Mouse (Mus musculus): ENCODE measurements around the gene Wtap.
"Not testable (repeated sequence)": the region's sequence is repeated elsewhere in the genome, so short reads cannot be mapped to it uniquely, and the experiment has no call there.

The Wtap gene

DNA sequence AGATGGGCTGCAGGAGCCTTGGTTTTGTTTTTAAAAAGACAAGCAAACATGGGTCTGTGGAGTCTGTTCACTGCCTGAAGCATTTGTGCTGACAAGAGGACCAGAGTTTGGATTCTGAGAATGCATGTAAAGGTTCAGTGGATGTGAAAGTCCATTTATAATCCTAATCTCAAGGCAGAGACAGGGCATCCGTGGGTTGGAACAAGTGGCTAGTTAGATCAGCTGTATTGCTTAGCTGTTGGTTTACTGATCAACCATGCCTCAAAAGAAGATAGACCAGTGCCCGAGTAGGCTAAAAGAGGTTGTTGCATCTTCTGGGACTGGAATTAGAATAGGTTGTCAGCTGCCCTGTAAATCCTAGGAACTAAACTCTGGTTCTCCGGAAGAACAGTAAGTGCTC is 30.5 kb downstream of the Wtap start:
- DNase-seq (ENCODE audit: low read depth, low spot score), result no peak

DNA sequence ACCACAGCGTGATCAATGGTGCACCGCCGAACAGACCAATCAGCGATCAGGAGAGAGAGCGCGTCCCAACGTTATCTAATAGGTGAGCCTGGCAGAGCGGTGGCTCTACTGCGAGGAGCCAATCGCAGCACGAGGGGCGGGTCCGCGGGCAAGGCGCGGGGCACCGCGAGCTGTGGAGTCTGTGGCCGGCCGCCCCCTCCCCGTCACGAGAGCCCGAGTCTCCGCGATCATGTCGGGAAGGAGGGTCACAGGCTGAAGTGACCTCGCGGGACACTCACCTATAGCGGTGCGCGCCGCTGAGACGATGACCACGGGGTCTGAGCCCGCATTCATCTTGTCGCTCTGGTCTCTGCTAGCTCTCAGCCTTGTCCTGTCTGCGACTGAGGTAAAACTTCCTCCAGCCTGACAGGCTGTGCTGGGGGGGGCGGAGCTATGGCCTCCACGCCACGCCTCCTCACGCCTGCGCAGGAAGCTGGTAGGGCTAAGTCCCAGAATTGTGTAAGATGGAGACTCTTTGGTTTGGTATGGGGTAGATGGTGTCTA is 33.6 kb downstream of the Wtap start, which contains the start of gene Acat2:
TSS of gene Acat2 (minus strand) at position 417 of the 543 bp plus-strand sequence.
- peak; percentile 95 for DNase-seq (ENCODE audit: low read depth, low spot score)

DNA sequence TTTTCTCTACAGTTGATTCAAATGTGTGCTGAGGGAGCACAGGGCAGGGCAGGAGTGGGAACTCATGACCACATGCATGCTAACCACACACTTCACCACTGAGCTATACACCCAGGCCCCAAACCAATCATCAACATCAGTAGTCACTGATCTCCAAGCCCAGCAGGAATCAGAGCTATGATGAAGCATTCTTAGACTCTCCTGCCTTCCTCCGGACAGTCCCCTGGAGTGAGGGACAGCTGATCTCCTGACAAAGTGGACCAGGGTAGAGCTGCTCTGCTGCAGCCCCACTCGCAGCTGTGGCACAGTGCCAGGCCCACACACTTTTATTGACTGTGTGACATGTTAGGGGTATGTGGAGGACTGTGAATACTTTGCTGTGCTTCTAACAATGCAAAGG is 34.6 kb downstream of the Wtap start:
- not testable (repeated sequence) for DNase-seq (ENCODE audit: low read depth, low spot score)

DNA sequence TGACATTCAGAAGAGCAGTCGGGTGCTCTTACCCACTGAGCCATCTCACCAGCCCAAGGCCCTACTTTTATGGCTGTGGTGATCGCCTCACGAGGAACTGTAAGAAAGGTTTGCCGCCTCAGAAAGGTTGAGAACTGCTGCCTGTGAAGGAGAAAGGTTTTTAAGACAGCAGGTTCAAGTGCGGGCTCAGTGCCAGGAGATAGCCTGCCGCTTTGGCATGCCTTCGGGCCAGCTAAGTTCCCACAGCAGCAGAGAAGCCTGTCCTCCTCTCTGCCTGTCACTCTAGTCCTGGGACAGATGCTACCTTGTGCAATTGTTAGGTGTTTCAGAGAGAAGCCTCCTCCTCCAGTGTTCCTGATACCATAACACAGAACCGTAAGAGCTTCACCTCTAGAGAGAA is 37.3 kb downstream of the Wtap start:
- DNase-seq (ENCODE audit: low read depth, low spot score), result no peak

DNA sequence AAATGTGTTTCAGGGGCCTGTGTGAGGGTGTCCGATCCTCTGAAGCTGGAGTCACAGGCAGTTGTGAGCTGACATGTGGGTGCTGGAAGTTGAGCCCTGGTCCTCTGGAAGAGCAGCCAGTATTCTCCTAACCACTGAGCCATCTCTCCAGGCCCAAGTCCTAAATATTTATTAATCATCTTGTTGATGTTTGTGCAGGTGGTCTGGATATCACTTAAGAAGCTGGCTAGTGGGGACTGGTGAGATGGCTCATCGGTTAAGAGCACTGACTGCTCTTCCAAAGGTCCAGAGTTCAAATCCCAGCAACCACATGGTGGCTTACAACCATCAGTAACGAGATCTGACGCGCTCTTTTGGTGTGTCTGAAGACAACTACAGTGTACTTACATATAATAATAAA is 44.3 kb downstream of the Wtap start:
- no peak for DNase-seq (ENCODE audit: low read depth, low spot score)

DNA sequence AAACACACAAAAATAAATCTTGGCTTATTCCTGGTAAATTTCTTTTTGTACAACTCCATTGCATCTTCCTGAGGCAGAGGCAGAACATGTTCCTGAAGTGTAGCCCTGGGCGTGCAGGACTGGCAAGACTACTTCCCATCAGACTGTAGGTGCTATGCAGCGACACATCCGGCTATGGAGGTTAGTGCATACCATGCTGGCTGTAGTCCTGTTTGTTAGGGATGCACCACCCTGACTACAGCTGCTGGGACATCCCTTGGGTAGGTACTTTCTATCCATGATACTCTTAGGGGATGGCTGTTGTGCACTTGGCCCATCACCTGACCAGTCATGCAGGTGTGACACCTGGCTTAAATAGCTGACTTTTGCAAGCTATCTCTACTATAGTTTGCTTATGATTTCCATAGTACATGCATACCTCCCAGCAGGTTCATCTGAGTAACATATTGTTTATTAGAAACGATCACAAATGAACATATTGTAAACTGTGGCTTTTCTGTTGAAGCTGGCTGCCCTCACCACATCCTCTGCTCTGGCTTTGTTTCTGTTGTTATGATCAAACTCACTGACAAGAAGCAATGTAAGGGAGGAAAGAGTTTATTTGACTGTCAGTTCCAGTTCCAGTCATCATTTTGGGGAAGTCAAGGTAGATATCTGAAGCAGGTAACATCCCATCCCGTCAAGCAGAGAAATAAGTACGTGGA is 51.4 kb downstream of the Wtap start:
- no peak for DNase-seq (ENCODE audit: low read depth, low spot score)

DNA sequence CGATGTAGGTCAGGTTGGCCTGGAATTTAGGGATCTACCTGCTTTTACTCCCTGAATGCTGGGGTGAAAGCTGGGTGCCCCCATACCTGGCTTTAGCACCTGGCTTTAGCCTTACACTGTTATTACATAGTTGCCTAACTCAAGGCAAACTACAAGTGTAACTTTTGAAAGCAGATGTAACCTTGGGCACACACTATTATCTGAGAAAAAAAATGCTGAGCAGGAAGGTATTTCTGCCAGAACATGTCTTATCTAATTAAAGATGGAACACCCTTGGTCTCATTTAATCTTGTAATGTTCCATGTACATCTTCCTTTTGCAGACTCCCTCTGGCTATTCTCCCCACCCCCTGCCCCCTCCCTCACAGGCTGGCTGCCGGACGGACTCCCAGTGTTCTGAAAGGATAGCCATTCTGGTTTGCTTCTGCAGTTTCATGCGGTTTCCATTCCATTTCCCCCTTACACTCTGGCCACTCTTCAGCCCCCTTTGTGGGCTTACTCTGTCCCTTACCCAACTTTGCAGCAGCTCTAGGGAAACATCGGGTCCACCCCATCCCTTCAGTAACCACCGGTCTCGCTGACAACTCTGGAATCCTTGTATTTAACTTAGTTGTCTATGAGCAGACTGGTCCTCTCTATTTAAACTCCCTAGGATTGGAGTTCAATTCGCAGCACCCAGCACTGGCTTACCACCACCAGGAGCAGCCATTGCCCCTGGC is 52.3 kb downstream of the Wtap start:
- no peak for DNase-seq (ENCODE audit: low read depth, low spot score)

DNA sequence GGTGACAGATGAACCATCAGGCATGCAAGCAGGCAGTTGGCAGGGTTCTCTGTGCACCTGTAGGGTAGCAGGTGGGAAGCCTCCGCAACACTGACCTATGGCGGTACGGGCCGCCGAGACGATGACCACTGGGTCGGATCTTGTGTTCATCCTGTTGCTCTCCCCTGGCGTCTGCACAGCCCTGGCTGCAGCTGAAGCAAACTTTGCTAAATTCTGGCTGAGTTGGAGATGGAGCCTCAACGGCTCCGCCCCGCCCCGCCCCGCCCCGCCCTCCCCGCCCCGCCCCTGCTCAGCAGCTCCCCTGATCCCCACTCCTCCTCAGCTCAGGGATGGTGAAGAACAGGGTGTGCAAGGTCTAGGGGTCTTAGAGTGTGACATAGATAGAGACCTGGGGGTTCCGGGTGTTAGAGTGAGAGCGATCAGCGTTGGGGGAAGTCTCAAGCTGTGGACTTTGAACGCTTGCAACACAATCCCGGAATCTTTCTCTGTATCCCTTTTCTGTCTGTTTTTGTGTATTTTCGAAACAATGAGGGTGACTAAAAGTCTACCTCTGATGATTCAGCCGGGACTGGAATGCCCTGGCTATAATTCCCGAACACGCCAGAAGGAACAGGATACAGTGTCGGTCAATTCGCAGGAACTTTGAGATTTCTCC is 53.7 kb downstream of the Wtap start, which contains the start of gene Acat3:
TSS of gene Acat3 (minus strand) at position 450 of the 655 bp plus-strand sequence.
- peak; percentile 55 for DNase-seq (ENCODE audit: low read depth, low spot score)

DNA sequence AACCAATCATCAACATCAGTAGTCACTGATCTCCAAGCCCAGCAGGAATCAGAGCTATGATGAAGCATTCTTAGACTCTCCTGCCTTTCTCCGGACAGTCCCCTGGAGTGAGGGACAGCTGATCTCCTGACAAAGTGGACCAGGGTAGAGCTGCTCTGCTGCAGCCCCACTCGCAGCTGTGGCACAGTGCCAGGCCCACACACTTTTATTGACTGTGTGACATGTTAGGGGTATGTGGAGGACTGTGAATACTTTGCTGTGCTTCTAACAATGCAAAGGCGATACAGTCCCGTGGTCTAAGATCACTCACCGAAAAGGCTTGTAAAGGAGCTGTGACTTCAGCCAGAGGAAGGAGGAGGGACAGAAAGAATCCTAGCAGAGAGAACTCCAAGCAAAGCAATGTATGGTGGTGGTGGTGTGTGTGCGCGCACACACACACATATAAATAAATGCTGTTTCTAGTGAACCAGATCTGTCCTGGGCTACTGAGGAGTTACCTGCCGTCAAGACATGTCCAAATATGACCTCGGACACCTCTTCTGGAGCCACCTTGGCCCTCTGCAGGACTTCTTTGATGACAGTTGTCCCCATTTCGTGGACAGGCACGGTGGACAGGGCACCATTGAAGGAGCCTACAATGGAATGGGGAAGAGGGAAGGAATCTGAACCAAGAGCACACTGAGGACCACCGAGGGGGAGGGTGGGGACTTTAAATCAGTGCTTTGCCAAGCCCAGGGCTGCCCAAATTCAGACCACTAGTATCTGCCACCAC is 54.4 kb downstream of the Wtap start:
- not testable (repeated sequence) for DNase-seq (ENCODE audit: low read depth, low spot score)

DNA sequence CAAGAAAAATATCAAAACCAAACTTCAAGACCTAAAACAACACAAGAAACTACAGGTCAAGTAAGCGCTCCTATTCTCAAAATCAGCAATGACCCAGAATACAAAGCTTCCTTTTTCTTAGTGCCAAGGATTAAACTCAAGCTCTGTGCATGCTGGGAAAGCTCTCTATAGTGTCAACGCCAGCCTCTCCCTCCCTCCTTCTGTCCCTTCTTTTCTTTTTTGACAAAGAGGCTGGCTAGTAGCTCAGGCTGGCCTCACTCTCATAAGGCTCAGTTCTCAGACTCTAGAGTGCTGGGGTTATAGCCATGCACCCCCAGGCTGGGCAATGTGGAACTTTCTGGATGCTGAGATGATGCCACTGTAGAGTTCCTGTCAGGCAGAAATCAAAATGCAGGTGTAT is 55.9 kb downstream of the Wtap start:
- DNase-seq (ENCODE audit: low read depth, low spot score), result no peak

DNA sequence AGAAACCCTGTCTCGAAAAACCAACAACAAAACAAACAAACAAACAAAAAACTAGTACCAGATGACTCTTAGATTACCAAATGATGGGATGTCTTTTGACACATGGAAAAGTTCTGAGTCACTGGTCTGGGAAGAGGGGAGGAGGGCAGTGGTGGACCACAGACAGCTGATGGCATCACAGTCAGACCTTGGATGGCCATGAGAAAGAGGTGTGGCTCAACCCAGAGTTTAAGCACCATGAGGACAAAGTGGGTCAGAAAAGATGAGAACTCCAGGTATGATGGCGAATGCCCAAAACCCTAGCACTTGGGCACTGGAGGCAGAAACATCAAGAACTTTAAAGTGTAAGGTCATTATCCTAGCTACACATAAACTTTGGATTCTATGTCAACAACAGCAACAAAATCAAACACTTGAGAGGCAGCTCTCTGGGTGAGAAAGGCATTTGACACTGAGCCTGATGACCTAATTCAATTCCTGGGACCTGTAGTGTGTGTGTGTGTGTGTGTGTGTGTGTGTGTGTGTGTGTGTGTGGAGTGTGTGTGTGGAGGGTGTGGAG is 56.5 kb downstream of the Wtap start:
- DNase-seq (ENCODE audit: low read depth, low spot score), result peak; percentile 49

DNA sequence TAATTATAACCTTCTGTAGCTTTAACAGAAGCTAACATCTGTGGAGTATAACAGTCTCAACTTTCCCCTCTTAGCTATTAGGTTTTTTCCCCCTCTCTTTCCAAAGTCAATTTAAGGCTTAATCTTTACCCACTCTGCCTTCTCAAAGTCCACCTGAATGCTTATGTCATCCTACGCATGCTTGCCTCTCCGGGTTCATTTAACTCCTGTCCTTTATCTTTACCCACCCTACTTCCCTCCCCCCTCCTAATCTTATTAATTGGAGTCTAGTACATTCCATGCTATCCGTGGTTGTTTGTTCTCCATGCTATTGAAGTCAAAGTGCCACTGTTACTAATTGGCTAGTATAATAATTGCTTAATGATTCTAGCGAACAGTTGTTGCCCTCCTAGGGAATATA is 58.2 kb downstream of the Wtap start:
- no peak for DNase-seq (ENCODE audit: low read depth, low spot score)

DNA sequence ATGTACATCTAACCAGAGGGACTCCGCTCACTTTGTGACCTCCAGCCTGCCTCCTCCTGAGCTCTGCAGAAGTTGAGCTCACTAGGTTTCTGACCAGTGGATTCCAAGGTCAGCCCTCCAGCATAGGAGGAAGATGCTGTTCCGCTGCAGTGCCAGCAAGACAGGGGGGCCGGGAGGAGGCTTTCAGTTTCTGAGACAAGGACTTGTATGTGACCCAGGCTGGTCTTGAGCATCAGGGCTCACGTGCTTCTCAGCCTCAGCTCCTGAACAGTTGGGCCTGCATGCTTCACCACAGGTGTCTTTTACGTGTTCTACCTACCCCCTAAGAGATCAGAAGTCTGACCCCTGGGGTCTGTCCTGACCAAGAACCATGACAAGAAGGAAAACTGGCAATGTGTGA is 62.4 kb downstream of the Wtap start:
- DNase-seq (ENCODE audit: low read depth, low spot score), result not testable (repeated sequence)

DNA sequence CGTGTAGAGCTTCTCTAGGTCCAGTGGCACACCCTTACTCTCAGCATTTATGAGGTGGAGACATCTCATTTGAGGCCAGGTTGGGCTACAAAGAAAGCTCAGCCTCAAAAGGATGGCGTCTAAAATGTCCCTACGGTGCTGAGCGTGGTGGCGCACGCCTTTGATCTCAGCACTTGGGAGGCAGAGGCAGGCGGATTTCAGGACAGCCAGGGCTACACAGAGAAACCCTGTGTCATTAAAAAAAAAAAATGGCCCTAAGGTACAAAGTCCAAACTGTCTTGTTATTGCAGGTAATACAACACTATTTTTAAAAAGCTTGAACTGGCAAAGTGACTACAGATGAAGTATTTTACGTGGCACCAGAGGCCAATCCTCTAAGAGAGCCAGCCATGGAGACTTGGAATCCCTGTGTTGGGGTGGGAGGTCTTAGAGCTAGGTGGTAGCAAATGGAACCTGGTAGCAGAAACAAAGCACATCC is 68.2 kb downstream of the Wtap start:
- no peak for DNase-seq (ENCODE audit: low read depth, low spot score)

DNA sequence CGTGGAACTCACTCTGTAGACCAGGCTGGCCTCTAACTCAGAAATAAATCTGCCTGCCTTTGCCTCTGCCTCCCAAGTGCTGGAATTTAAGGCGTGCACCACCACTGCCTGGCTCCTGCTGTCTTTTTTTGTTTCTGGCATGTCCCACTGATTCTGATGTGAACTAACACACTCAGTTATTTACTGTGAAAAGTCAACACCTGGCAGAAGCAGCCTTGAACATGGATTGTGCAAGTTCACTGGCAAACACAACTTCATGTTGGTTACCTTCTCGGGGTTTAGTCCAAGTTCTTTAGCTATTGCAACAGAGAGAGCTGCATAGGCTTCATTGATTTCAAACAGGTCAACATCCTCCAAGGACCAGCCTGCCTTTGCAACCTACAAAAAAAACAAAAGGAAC is 69.0 kb downstream of the Wtap start:
- DNase-seq (ENCODE audit: low read depth, low spot score), result no peak

DNA sequence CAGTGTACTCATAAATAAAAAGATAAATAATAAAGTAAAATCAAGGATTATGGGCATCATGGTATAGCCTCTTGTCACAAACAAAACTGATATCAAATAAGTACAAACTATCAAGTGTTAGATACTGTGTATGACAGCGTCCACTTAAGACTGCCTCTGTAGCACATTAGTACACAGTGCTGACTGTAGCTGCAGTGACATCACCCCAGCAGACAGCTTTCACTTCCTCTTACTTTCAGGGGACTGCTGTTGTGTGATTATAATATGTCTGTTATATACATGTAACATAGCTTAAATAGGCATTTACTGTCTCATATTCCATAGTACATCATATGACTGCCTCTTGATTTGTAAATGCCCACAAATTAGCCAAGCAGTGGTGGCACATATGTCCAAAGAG is 72.9 kb downstream of the Wtap start:
- no peak for DNase-seq (ENCODE audit: low read depth, low spot score)
